Mouse (Mus musculus) heart, postnatal 10 days (tissue): ENCODE data around the gene Pla1a. TPM values are rescaled to one million over a fixed set of nuclear protein-coding genes. Genes with fewer than 3 reads are reported as not detected.

Source experiments
- DNase-seq, 2 experiments: peaks; one replicate each; pipeline ENCODE4 v3.0.0; 2021
- intact Hi-C: fragments of 180-260 bp; cut with DNase I; formaldehyde crosslinking; loops from one replicate; pipeline ENCODE4 v1.15.1; 2025
- total RNA-seq, 2 experiments: library from RNA; stranded (reverse); gene quantifications; 2 replicates each; pipeline ENCODE4 v1.2.3; 2021

Pla1a gene
- total RNA-seq, 2 experiments from 2014 or later = 9.8 to 12.1 TPM

GRCm38 (mm10) chr16:38440403-38440802 is 7.5 kb upstream of the Pla1a start:
- DNase-seq = no peak
- intact Hi-C loops = no loop called here

DNA sequence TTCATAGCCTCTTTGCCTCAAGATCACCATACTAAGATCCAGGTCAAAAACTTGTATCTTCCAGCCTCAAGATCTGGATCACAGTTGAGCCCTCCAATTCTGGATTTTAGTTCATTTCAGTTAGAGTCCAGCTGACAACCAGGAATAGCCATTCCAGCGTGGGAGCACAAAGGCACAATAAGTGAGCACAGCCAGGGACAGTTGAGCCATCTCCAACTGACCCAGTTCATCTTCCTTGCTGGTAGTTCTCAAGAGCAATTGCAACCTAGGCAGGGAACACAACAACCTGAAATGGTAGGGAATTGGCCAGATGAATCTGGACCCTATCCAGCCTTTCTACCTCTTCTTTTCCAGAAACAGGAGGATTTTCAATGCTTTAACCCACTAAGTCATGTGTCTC is 6.2 kb upstream of the Pla1a start:
- intact Hi-C loops = no loop called here
- DNase-seq = no peak

DNA sequence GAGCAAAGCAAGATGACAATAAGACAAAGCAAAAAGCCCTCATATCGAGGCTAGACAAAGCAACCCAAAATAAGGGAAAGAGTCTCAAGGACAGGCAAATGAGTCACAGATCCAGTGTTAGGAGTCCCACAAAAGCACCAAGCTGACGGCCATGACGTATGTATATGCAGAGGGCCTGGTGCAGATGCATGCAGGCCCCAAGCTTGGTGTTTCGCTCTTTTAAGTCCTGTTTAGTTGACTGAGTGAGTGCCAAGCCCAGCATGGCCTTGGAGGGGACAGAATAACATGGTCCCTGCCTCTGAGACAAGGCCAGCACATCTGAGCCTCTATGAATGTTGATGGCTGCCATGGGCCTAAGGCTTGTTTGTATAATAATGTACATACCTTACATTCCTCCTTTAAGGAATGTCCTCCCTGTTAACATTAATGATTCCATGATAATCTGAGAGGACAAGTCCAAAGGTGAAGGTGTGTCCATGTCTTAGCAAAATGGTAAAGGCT is 1.4 kb upstream of the Pla1a start:
- no peak for DNase-seq
- intact Hi-C loops = no loop called here

DNA sequence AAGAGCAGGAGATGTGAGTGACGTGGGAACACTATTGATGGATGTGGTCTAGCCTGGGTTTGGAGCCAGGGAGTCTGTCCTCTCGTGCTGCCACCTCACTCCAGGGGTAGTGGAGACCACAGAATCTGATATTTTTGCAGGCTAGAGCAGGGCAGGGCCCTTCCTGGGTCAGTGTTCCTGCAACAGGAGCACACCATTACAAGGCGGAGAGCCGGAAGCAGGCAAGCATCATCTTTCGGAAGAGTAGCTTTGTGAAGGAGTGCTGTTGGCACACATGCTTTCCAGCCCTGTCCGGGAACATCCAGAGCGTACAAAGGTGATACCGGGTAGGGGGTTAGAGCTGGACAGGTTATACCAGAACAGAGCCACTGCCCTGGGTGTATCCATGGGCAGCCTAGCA is 569 bp upstream of the Pla1a start:
- intact Hi-C loops = no loop called here

GRCm38 (mm10) chr16:38431446-38432185 is 1.3 kb downstream of the Pla1a start:
- intact Hi-C loops = no loop called here
- peak in 1 of 2 experiments; percentile 25 for DNase-seq

More for the DNA sequence above, 569 bp upstream of the Pla1a start:
- DNase-seq = no peak

DNA sequence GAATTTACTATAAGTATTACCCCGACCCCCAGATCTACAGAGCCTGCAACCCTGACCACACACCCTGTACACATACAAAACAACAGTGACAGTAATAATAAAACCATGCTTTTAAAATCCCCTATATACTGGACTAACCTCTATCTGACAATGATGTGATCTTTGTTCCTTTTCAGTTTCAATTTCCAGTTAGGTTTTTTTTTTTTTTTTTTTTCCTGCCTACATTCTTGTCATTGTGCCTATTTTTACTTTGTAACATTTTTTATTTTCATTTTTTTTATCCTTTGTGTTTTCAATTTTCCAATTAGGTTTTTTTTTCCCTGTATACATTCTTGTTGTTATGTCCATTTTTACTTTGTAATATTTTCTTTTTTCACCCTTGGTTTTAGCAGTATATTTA is 7.1 kb downstream of the Pla1a start:
- intact Hi-C loops = no loop called here
- no peak for DNase-seq

DNA sequence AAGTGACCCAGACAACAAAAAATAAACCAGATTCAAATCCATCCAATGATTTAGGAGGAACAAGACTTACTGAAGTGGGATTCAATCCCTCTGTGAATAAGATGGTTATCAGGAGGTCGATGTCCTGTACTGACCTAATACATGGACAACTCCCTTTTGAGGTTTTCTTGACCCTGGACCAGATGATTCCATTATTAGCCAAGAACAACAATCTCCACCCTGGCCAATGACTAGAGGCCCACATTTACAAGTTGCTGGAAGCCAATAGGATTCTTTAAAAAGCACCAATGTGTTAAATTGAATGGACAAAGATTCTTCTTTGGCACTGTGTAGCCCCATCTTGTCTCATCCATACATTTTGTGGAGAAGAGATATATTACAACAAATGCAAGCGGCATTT is 7.6 kb downstream of the Pla1a start:
- no peak for DNase-seq
- intact Hi-C loops = no loop called here

- DNase-seq = no peak
Observed at GRCm38 (mm10) chr16:38414953-38415352, 18.0 kb downstream of the Pla1a start.

GRCm38 (mm10) chr16:38408416-38408815 is 24.5 kb downstream of the Pla1a start:
- intact Hi-C loops = no loop called here
- no peak for DNase-seq

More at GRCm38 (mm10) chr16:38414953-38415352, 18.0 kb downstream of the Pla1a start:
- intact Hi-C loops = no loop called here

DNA sequence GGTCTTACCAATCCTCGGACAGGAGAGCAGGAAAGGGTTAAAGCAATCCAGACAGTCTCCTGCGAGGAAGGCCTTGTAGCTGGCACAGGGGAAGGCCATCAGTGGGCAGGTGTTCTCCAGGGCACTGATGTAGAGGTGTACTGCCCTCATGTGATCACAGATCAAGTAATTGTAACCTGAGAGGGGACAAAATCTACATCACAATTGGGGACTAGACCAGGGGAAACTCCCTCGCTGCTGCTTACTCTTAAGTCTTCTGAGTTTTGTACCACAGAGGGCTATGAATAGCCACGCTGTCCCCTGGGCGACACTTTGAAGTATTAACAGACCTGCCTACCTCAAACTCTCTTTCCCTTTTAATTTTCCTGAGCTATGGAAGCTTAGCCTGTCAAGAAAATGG is 25.4 kb downstream of the Pla1a start:
- no peak for DNase-seq
- intact Hi-C loops = no loop called here

- intact Hi-C loops = no loop called here
- no peak for DNase-seq
Observed at GRCm38 (mm10) chr16:38406708-38407107, 26.2 kb downstream of the Pla1a start.

DNA sequence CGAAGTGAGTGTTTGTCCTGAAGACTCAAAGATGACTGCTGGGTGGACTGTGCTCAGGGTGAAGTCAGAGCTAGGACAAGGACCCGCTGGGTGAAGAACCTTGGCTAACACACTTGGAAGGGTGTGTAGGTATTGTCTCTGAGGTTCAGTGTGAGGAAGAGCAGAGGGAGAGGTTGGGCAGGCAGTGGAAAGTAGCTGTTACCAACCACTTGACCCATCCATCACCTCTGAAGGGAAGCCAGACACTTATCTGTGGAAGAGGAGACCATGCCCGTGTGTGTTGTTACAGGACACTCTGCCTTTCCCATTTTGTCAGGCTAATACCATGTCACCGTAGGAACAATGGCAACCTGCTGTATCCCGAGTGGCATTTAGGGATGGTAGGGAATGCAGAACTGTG is 26.7 kb downstream of the Pla1a start:
- intact Hi-C loops = no loop called here
- DNase-seq = no peak

- intact Hi-C loops = no loop called here
- no peak for DNase-seq
Observed at GRCm38 (mm10) chr16:38403639-38404038, 29.3 kb downstream of the Pla1a start.

- no peak for DNase-seq
- intact Hi-C loops = no loop called here
Observed at GRCm38 (mm10) chr16:38401468-38401867, 31.5 kb downstream of the Pla1a start.

- intact Hi-C loops = no loop called here
- no peak for DNase-seq
Observed at GRCm38 (mm10) chr16:38400311-38400960, 32.5 kb downstream of the Pla1a start.

DNA sequence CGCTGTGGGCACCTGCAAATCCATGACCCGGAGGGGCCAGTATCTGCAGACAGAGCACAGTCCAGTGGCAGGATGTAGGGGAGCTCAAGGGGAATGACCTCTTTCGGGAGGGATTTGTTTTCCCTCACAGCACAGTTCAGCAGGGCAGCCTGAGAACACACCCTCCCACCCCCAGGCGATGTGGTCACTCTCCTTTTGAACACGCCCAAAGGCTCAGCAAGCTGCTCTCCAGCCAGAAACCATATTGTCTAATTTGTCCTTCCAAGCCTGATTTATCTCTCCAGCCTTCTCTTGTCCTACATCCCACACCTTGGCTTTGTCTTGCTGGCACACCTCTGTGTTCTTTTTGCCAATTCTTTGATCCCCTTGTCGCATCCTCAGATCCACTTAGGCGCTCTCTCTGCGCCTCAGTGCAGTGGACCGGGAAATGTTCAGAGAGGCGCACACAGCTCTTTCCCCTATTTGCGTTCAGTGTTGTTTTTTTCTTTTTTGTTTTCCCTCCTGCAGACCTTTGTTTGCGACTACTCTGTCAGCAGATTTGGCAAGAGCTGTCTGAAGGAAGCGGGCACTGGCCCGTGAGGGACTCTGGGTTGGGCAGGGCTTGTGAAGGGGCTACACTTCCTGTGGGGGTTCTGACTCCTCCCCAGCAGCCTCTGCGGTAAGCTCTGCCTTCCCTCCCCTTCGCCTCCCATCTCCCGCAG is 33.3 kb downstream of the Pla1a start:
- intact Hi-C loops = loop anchor here (5.0 kb wide), 1 partner anchor 53 kb away; the partner anchor contains the start of gene Adprh
- peak; percentile 64 to 66 for DNase-seq

DNA sequence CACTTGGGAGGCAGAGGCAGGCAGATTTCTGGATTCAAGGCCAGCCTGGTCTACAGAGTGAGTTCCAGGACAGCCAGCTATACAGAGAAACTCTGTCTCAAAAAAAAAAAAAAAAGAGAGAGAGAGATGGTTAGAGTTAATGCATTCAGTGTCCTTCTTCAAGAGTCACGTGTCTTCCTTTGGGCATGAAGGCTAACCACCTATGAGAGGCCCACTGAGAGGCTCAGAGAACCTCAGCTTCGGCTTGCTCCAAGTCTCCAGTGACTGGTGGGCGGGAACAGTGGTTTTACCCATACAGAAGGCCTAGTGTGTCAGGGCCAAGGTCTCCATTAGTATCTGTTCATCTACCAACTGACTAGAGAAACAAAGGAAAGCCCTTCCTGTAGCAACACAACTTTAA is 33.9 kb downstream of the Pla1a start:
- intact Hi-C loops = loop anchor here (5.0 kb wide), 1 partner anchor 53 kb away; the partner anchor contains the start of gene Adprh

DNA sequence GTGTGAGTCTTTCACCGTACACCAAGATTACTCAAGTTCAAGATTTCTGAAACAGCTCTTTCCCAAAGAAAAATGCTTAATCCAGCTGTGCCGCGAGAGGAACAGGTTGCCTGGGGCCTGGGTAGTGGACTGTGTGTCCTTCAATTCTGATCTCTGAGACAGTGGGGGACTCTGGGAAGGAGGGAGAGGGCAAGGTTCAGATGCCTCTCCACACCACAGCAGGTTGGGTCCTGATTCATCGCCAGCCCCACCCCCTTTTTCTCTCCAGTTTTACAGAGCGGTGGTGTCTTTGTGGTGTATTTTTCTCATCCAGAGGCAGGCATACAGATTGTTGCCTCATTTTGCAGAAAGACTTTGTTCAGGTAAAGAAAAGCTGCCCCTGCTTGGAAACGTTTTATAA is 34.7 kb downstream of the Pla1a start:
- no peak for DNase-seq
- intact Hi-C loops = loop anchor here (5.0 kb wide), 1 partner anchor 54 kb away; the partner anchor contains the start of gene Adprh

More for the DNA sequence above, 33.9 kb downstream of the Pla1a start:
- DNase-seq = no peak

DNA sequence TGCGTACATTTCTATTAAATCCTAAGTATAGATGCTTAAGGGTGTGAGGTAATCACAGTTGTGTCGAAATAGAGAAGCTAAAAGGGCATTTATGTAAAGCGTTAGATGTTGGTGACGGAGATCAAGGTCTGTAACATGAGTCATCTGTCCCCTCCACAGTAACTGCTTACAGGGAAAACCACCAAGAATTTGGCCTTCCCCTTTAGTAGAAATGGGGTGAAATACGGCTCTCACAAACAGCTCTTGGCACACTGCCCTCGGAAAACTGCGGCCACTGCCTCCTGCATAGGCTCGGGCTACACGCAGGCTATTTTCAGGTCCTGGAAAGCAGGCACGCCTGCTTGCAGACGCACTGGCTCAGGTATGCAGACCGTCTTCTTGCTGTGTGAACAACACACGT is 36.8 kb downstream of the Pla1a start:
- DNase-seq = peak; percentile 77
- intact Hi-C loops = loop anchor here (5.0 kb wide), 1 partner anchor 56 kb away; the partner anchor contains the start of gene Adprh

DNA sequence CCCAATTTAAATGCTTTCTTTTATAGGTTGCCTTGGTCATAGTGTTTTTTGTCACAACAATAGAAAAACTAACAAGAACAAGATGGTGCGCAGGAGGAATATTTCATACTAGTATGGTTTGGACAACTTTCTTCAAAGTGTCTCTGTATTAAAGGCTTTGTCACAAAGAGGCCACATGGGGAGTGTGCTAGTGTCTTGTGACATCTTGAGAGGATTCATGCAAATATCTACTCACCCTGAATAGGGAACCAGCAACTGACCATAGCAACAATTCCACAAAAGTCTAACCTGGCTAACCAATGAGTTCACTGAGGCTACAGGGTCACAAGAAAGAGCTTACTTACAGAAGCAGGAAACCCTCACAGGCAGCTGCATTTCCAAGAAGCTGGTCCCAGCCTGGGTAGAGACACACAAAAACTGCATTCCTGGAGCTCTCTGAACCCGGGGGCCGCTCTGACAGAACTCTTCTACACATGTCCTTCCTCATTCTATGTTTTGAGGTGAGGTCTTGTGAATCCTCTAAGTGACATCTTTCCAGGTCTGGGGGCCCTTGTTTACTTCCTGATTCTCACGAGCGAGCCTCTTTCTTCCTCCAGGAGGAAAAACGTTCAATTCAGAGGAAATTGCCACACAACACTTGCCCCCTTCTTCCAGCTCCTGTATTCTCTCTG is 37.8 kb downstream of the Pla1a start:
- DNase-seq = no peak

More for the DNA sequence above, 37.8 kb downstream of the Pla1a start:
- intact Hi-C loops = loop anchor here (5.0 kb wide), 1 partner anchor 57 kb away; the partner anchor contains the start of gene Adprh
